Mouse (Mus musculus): ENCODE data around the gene Plin3.

DNA sequence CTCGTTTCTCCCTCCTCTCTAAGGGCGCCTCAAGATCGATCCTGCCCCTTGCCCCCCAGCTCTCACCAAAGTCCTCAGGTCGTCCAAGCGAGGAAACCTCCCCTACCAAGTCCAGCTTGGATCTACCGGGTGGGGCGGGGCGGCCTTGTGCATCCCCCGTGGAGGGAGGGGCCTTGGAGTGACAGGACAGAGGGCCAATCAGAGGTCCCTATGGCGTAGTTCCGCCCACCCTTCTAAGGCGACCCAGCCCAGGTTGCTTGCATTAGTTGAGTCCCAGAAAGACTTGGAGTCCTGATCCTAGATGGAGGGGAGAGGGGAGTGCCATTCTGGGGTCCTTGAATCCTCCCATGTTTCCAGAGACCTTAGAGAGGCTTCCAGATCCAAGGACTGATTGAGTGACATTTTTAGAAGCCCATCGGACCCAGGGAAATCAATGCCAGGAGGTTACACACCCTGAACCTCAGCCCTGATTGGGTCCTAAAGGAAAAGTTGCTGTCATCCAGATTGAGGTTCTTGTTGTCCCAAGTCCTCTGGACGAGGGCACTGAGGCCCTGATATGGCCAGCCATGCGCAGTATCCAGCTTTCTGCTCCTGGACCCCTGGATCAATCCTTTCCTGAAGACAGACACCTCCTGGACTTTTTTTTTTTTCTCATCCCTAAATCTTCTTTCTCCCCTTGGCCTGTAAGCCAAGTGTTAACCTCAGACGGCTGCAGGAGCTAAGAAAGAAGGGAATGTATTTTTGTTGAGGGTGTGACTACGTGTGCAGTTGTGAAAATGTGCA is 2.1 kb downstream of the Plin3 start:
- no peak for TF ChIP-seq GATA1 (IDR thresholded peaks at IDR 0.05; ENCODE audit: borderline replicate concordance, low read length)
- TF ChIP-seq FLI1 (IDR thresholded peaks at IDR 0.05; ENCODE audit: low read length): no peak

All from megakaryocyte, embryonic 14.5 days (primary cell).